Mouse (Mus musculus) heart, embryonic 13.5 days (tissue): Measurements from ENCODE around the gene Ppp4r3a. TPM values are rescaled to one million over a fixed set of nuclear protein-coding genes. Genes with fewer than 3 reads are reported as not detected.

Experiments used
- ATAC-seq: fragments of 200-750 bp; cut with Nextera tagmentation; 2 replicates; pipeline ENCODE4 v1.8.0; 2017; ENCODE audit warnings: moderate TSS enrichment; ENCODE audit not compliant: insufficient number of reproducible peaks, low FRiP score, low TSS enrichment; ENCODE audit errors: extremely low read depth
- H3K27ac ChIP-seq: fragments of 300-500 bp; sonication (generic); replicated peaks from 2 replicates; pipeline ENCODE4 v1.5.1; 2015; ENCODE audit warnings: moderate library complexity, mild to moderate bottlenecking, inconsistent platforms
- H3K27me3 ChIP-seq: fragments of 300-500 bp; sonication (generic); replicated peaks from 2 replicates; pipeline ENCODE4 v1.6.1; 2015; ENCODE audit warnings: mild to moderate bottlenecking, inconsistent platforms
- H3K36me3 ChIP-seq: fragments of 300-500 bp; sonication (generic); 2 replicates; pipeline ENCODE4 v1.6.1; 2015; ENCODE audit warnings: mild to moderate bottlenecking, inconsistent platforms
- H3K4me1 ChIP-seq: fragments of 300-500 bp; sonication (generic); 2 replicates; pipeline ENCODE4 v1.6.1; 2015; ENCODE audit warnings: inconsistent platforms
- H3K4me2 ChIP-seq: fragments of 300-500 bp; sonication (generic); 2 replicates; pipeline ENCODE4 v1.6.1; 2015; ENCODE audit warnings: inconsistent platforms, mild to moderate bottlenecking, moderate library complexity
- H3K4me3 ChIP-seq: fragments of 300-500 bp; sonication (generic); 2 replicates; pipeline ENCODE4 v1.5.1; 2015; ENCODE audit warnings: moderate library complexity, mild to moderate bottlenecking, inconsistent platforms
- H3K9ac ChIP-seq: fragments of 300-500 bp; sonication (generic); 2 replicates; pipeline ENCODE4 v1.6.1; 2015; ENCODE audit warnings: inconsistent platforms, mild to moderate bottlenecking, moderate library complexity
- H3K9me3 ChIP-seq: fragments of 300-500 bp; sonication (generic); 2 replicates; pipeline ENCODE4 v1.6.1; 2016; ENCODE audit warnings: inconsistent platforms
- WGBS: fragments of 180-500 bp; shearing (Covaris S2); methylation state at CpG from one replicate; pipeline ENCODE4 v1.1.7; 2015; ENCODE audit warnings: mixed read lengths; 5-methylcytosine and 5-hydroxymethylcytosine counted together
- polyA plus RNA-seq: library from polyadenylated mRNA; unstranded; fragments of >200 nt; fragmentation: Nextera tagmentation; extraction: Ambion mirVana; gene quantifications from 2 replicates; pipeline ENCODE4 v1.2.1, GENCODE M21; 2015

Gene Ppp4r3a
- polyA plus RNA-seq, 1 experiment from 2014 or later, result 24.2 TPM

- peaks cover 46% of the 10 kb centered on the region for H3K27me3 ChIP-seq
- no peak for ATAC-seq
- H3K9me3 ChIP-seq, result no peaks in the 10 kb centered on the region
- no peak overlapping the region for H3K4me3 ChIP-seq
- 0 out of 2 replicates have a peak overlapping the region, but pooled peaks have one; percentile 24 for H3K27ac ChIP-seq
- no peak overlapping the region for H3K4me2 ChIP-seq
- 34% methylated on average over 7 of the region's 7 CpGs for WGBS
- no peaks in the 10 kb centered on the region for H3K36me3 ChIP-seq
- peaks cover 42% of the 10 kb centered on the region for H3K4me1 ChIP-seq
- H3K9ac ChIP-seq, result no peak overlapping the region
These were observed 84.2 kb downstream of the Ppp4r3a start for GRCm38 (mm10) chr12:100999061-100999954.

- Histone ChIP-seq H3K36me3 (no peaks in the 10 kb centered on the region), H3K4me2 (no peak overlapping the region), H3K27ac (0 out of 2 replicates have a peak overlapping the region, but pooled peaks have one; percentile 24), H3K9me3 (no peaks in the 10 kb centered on the region), H3K27me3 (peaks cover 43% of the 10 kb centered on the region), H3K9ac (no peak overlapping the region), H3K4me1 (peaks cover 42% of the 10 kb centered on the region), H3K4me3 (no peak overlapping the region)
- WGBS, result 27% methylated on average over 8 of the region's 8 CpGs
- no peak for ATAC-seq
These were observed 84.9 kb downstream of the Ppp4r3a start for GRCm38 (mm10) chr12:100998564-100998962.

- Histone ChIP-seq H3K27me3 (peaks cover 38% of the 10 kb centered on the region), H3K4me2 (no peak overlapping the region), H3K9me3 (no peaks in the 10 kb centered on the region), H3K27ac (0 out of 2 replicates have a peak overlapping the region, but pooled peaks have one; percentile 24), H3K36me3 (no peaks in the 10 kb centered on the region), H3K9ac (no peak overlapping the region), H3K4me1 (peaks cover 42% of the 10 kb centered on the region), H3K4me3 (no peak overlapping the region)
- 12% methylated on average over 10 of the region's 10 CpGs for WGBS
- ATAC-seq, result no peak
These were observed 85.5 kb downstream of the Ppp4r3a start for GRCm38 (mm10) chr12:100997830-100998563.

- no peak overlapping the region for H3K4me3 ChIP-seq
- WGBS, result 55% methylated on average over 5 of the region's 5 CpGs
- no peak overlapping the region for H3K4me2 ChIP-seq
- H3K9me3 ChIP-seq, result no peaks in the 10 kb centered on the region
- no peak overlapping the region for H3K27ac ChIP-seq
- H3K4me1 ChIP-seq, result peaks cover 42% of the 10 kb centered on the region
- H3K27me3 ChIP-seq, result peaks cover 37% of the 10 kb centered on the region
- ATAC-seq, result no peak
- no peak overlapping the region for H3K9ac ChIP-seq
- H3K36me3 ChIP-seq, result no peaks in the 10 kb centered on the region
These were observed 87.1 kb downstream of the Ppp4r3a start for GRCm38 (mm10) chr12:100996378-100996898.

- H3K9me3 ChIP-seq, result no peaks in the 10 kb centered on the region
- peaks cover 39% of the 10 kb centered on the region for H3K4me1 ChIP-seq
- no peaks in the 10 kb centered on the region for H3K36me3 ChIP-seq
- peaks cover 42% of the 10 kb centered on the region for H3K27me3 ChIP-seq
- WGBS, result 60% methylated on average over 16 of the region's 16 CpGs
- no peak overlapping the region for H3K27ac ChIP-seq
- no peak overlapping the region for H3K9ac ChIP-seq
- no peak for ATAC-seq
- no peak overlapping the region for H3K4me2 ChIP-seq
- H3K4me3 ChIP-seq, result no peak overlapping the region
These were observed 87.7 kb downstream of the Ppp4r3a start for GRCm38 (mm10) chr12:100995607-100996377.

GRCm38 (mm10) chr12:100994140-100995015 is 89.1 kb downstream of the Ppp4r3a start:
- H3K27me3 ChIP-seq, result peaks cover 48% of the 10 kb centered on the region
- WGBS, result 73% methylated on average over 3 of the region's 3 CpGs
- no peaks in the 10 kb centered on the region for H3K36me3 ChIP-seq
- H3K4me2 ChIP-seq, result no peak overlapping the region
- no peak overlapping the region for H3K9ac ChIP-seq
- ATAC-seq, result no peak
- peaks cover 32% of the 10 kb centered on the region for H3K4me1 ChIP-seq
- H3K4me3 ChIP-seq, result no peak overlapping the region
- H3K9me3 ChIP-seq, result no peaks in the 10 kb centered on the region
- no peak overlapping the region for H3K27ac ChIP-seq

- WGBS, result 57% methylated on average over 3 of the region's 3 CpGs
- H3K27me3 ChIP-seq, result peaks cover 55% of the 10 kb centered on the region
- no peaks in the 10 kb centered on the region for H3K9me3 ChIP-seq
- no peak overlapping the region for H3K9ac ChIP-seq
- H3K4me3 ChIP-seq, result no peak overlapping the region
- ATAC-seq, result no peak
- no peaks in the 10 kb centered on the region for H3K36me3 ChIP-seq
- peaks cover 19% of the 10 kb centered on the region for H3K4me1 ChIP-seq
- H3K27ac ChIP-seq, result no peak overlapping the region
- no peak overlapping the region for H3K4me2 ChIP-seq
These were observed 90.4 kb downstream of the Ppp4r3a start for GRCm38 (mm10) chr12:100993146-100993545.

- Histone ChIP-seq H3K4me1 (peaks cover 13% of the 10 kb centered on the region), H3K27me3 (peaks cover 57% of the 10 kb centered on the region), H3K36me3 (no peaks in the 10 kb centered on the region), H3K9me3 (no peaks in the 10 kb centered on the region), H3K9ac (no peak overlapping the region), H3K4me2 (no peak overlapping the region), H3K4me3 (no peak overlapping the region), H3K27ac (no peak overlapping the region)
- WGBS, result 70% methylated on average over 7 of the region's 7 CpGs
- ATAC-seq, result no peak
These were observed 91.0 kb downstream of the Ppp4r3a start for GRCm38 (mm10) chr12:100992505-100992904.

- Histone ChIP-seq H3K4me2 (no peak overlapping the region), H3K9ac (no peak overlapping the region), H3K27me3 (peaks cover 57% of the 10 kb centered on the region), H3K36me3 (no peaks in the 10 kb centered on the region), H3K9me3 (no peaks in the 10 kb centered on the region), H3K4me3 (no peak overlapping the region), H3K27ac (no peak overlapping the region), H3K4me1 (peaks cover 6% of the 10 kb centered on the region)
- 74% methylated on average over 3 of the region's 3 CpGs for WGBS
- ATAC-seq, result no peak
These were observed 92.4 kb downstream of the Ppp4r3a start for GRCm38 (mm10) chr12:100991119-100991518.

- WGBS, result 47% methylated on average over 12 of the region's 12 CpGs
- no peaks in the 10 kb centered on the region for H3K36me3 ChIP-seq
- no peak overlapping the region for H3K4me2 ChIP-seq
- no peak overlapping the region for H3K9ac ChIP-seq
- peaks cover 52% of the 10 kb centered on the region for H3K27me3 ChIP-seq
- no peak overlapping the region for H3K4me3 ChIP-seq
- peaks cover 3% of the 10 kb centered on the region; the same call in 1 of the 2 replicates for H3K4me1 ChIP-seq
- H3K9me3 ChIP-seq, result no peaks in the 10 kb centered on the region
- no peak for ATAC-seq
- H3K27ac ChIP-seq, result no peak overlapping the region
These were observed 93.2 kb downstream of the Ppp4r3a start for GRCm38 (mm10) chr12:100990291-100990690.
